Mouse (Mus musculus) forebrain, embryonic 14.5 days (tissue): ENCODE data around the gene Grk4. TPM values are rescaled to one million over a fixed set of nuclear protein-coding genes. Genes with fewer than 3 reads are reported as not detected.

Experiments used
- ATAC-seq: fragments of 200-750 bp; cut with Nextera tagmentation; 2 replicates; pipeline ENCODE4 v1.8.0; 2017; ENCODE audit warnings: mild to moderate bottlenecking, moderate library complexity
- DNase-seq: peaks from one replicate; pipeline ENCODE4 v3.0.0-alpha.2; 2015; ENCODE audit warnings: low spot score
- H3K27ac ChIP-seq: fragments of 300-500 bp; sonication (generic); 2 replicates; pipeline ENCODE4 v1.5.1; 2014; ENCODE audit warnings: low read depth, mild to moderate bottlenecking, control low read depth, low read length, moderate library complexity
- H3K27me3 ChIP-seq: fragments of 300-500 bp; sonication (generic); replicated peaks from 2 replicates; pipeline ENCODE4 v1.6.1; 2014; ENCODE audit warnings: low read length, control low read depth, mixed read lengths; ENCODE audit not compliant: control insufficient read depth, insufficient read depth
- H3K36me3 ChIP-seq: fragments of 300-500 bp; sonication (generic); 2 replicates; pipeline ENCODE4 v1.6.1; 2014; ENCODE audit warnings: low read length, control low read depth; ENCODE audit not compliant: control insufficient read depth, insufficient read depth
- H3K4me1 ChIP-seq: fragments of 300-500 bp; sonication (generic); 2 replicates; pipeline ENCODE4 v1.6.1; 2014; ENCODE audit warnings: antibody characterized with exemption, low read length, control low read depth; ENCODE audit not compliant: control insufficient read depth, insufficient read depth
- H3K4me2 ChIP-seq: fragments of 300-500 bp; sonication (generic); 2 replicates; pipeline ENCODE4 v1.6.1; 2014; ENCODE audit warnings: mild to moderate bottlenecking, control low read depth, low read length
- H3K4me3 ChIP-seq: fragments of 300-500 bp; sonication (generic); 2 replicates; pipeline ENCODE4 v1.5.1; 2014; ENCODE audit warnings: low read depth, low read length, control low read depth
- H3K9ac ChIP-seq: fragments of 300-500 bp; sonication (generic); 2 replicates; pipeline ENCODE4 v1.6.1; 2014; ENCODE audit warnings: mild to moderate bottlenecking, low read length, control low read depth, moderate library complexity
- H3K9me3 ChIP-seq: fragments of 300-500 bp; sonication (generic); replicated peaks from 2 replicates; pipeline ENCODE4 v1.6.1; 2016; ENCODE audit warnings: low read length, control low read depth, mixed read lengths; ENCODE audit not compliant: control insufficient read depth
- WGBS: fragments of 180-500 bp; shearing (Covaris S2); extraction: QIAGEN DNeasy Blood & Tissue Kit; methylation state at CpG from one replicate; pipeline ENCODE4 v1.1.7; 2014; 5-methylcytosine and 5-hydroxymethylcytosine counted together
- polyA plus RNA-seq: library from polyadenylated mRNA; unstranded; fragments of >200 nt; fragmentation: Nextera tagmentation; extraction: Ambion mirVana; gene quantifications from 2 replicates; pipeline ENCODE4 v1.2.1, GENCODE M21; 2014

The Grk4 gene
- polyA plus RNA-seq, 1 experiment from 2014 or later, result 1.2 TPM

GRCm38 (mm10) chr5:34642932-34643331, 17.2 kb upstream of the Grk4 start:
- no peak overlapping the region for H3K9ac ChIP-seq
- H3K4me2 ChIP-seq, result no peak overlapping the region
- H3K9me3 ChIP-seq, result no peaks in the 10 kb centered on the region
- peak; percentile 80 for DNase-seq
- no peak overlapping the region for H3K4me3 ChIP-seq
- no peak overlapping the region for H3K27ac ChIP-seq
- peaks cover 93% of the 10 kb centered on the region for H3K36me3 ChIP-seq
- no peaks in the 10 kb centered on the region for H3K4me1 ChIP-seq
- WGBS, result 64% methylated on average over 5 of the region's 5 CpGs
- ATAC-seq, result peak; percentile 54
- H3K27me3 ChIP-seq, result no peaks in the 10 kb centered on the region

- Histone ChIP-seq H3K4me3 (no peak overlapping the region), H3K27me3 (no peaks in the 10 kb centered on the region), H3K4me1 (no peaks in the 10 kb centered on the region), H3K36me3 (peaks cover 98% of the 10 kb centered on the region), H3K9me3 (no peaks in the 10 kb centered on the region), H3K27ac (no peak overlapping the region), H3K9ac (no peak overlapping the region), H3K4me2 (no peak overlapping the region)
- DNase-seq (peak; percentile 69), ATAC-seq (no peak; the same call in 1 of the 2 replicates)
- 37% methylated on average over 4 of the region's 4 CpGs for WGBS
Observed at GRCm38 (mm10) chr5:34647581-34647980, 12.6 kb upstream of the Grk4 start.

- Histone ChIP-seq H3K4me1 (no peaks in the 10 kb centered on the region), H3K9ac (no peak overlapping the region), H3K9me3 (no peaks in the 10 kb centered on the region), H3K4me2 (no peak overlapping the region), H3K27me3 (no peaks in the 10 kb centered on the region), H3K36me3 (peaks cover 88% of the 10 kb centered on the region), H3K4me3 (no peak overlapping the region), H3K27ac (no peak overlapping the region)
- ATAC-seq (no peak), DNase-seq (no peak)
- 92% methylated on average over 5 of the region's 5 CpGs for WGBS
Observed at GRCm38 (mm10) chr5:34652961-34653360, 7.2 kb upstream of the Grk4 start.

GRCm38 (mm10) chr5:34654881-34655280, 5.3 kb upstream of the Grk4 start:
- WGBS, result 90% methylated on average over 9 of the region's 9 CpGs
- H3K36me3 ChIP-seq, result peaks cover 69% of the 10 kb centered on the region
- no peaks in the 10 kb centered on the region for H3K27me3 ChIP-seq
- H3K27ac ChIP-seq, result no peak overlapping the region
- H3K9ac ChIP-seq, result no peak overlapping the region
- H3K4me1 ChIP-seq, result peaks cover 7% of the 10 kb centered on the region; the same call in 1 of the 2 replicates
- H3K9me3 ChIP-seq, result no peaks in the 10 kb centered on the region
- ATAC-seq (no peak), DNase-seq (no peak)
- no peak overlapping the region for H3K4me2 ChIP-seq
- no peak overlapping the region for H3K4me3 ChIP-seq

- no peak overlapping the region for H3K27ac ChIP-seq
- no peak overlapping the region for H3K9ac ChIP-seq
- DNase-seq (no peak), ATAC-seq (no peak)
- H3K27me3 ChIP-seq, result 0 out of 2 replicates have a peak, but pooled peaks cover 3% of the 10 kb centered on the region
- WGBS, result 94% methylated on average over 8 of the region's 8 CpGs
- H3K9me3 ChIP-seq, result no peaks in the 10 kb centered on the region
- peaks cover 42% of the 10 kb centered on the region for H3K36me3 ChIP-seq
- no peak overlapping the region for H3K4me2 ChIP-seq
- H3K4me1 ChIP-seq, result peaks cover 7% of the 10 kb centered on the region; the same call in 1 of the 2 replicates
- no peak overlapping the region for H3K4me3 ChIP-seq
Observed at GRCm38 (mm10) chr5:34657556-34657955, 2.6 kb upstream of the Grk4 start.

- peaks cover 14% of the 10 kb centered on the region for H3K36me3 ChIP-seq
- peak overlapping the region; percentile 66 for H3K4me3 ChIP-seq
- 0 out of 2 replicates have a peak, but pooled peaks cover 3% of the 10 kb centered on the region for H3K27me3 ChIP-seq
- no peak for DNase-seq
- under 1% methylated on average over 57 of the region's 57 CpGs for WGBS
- peaks cover 7% of the 10 kb centered on the region; the same call in 1 of the 2 replicates for H3K4me1 ChIP-seq
- ATAC-seq, result no peak
- H3K9ac ChIP-seq, result peak overlapping the region; percentile 65
- no peaks in the 10 kb centered on the region for H3K9me3 ChIP-seq
- H3K27ac ChIP-seq, result peak overlapping the region; percentile 82; the same call in 1 of the 2 replicates
- H3K4me2 ChIP-seq, result peak overlapping the region; percentile 63
Observed at GRCm38 (mm10) chr5:34660591-34661130, 482 bp downstream of the Grk4 start.

GRCm38 (mm10) chr5:34661909-34662308, 1.7 kb downstream of the Grk4 start:
- H3K9ac ChIP-seq, result no peak overlapping the region
- H3K4me2 ChIP-seq, result no peak overlapping the region
- DNase-seq (no peak), ATAC-seq (no peak)
- H3K27me3 ChIP-seq, result 0 out of 2 replicates have a peak, but pooled peaks cover 3% of the 10 kb centered on the region
- no peaks in the 10 kb centered on the region for H3K9me3 ChIP-seq
- H3K4me1 ChIP-seq, result peaks cover 7% of the 10 kb centered on the region; the same call in 1 of the 2 replicates
- 0 out of 2 replicates have a peak, but pooled peaks cover 5% of the 10 kb centered on the region for H3K36me3 ChIP-seq
- 86% methylated on average over 4 of the region's 4 CpGs for WGBS
- no peak overlapping the region for H3K27ac ChIP-seq
- H3K4me3 ChIP-seq, result no peak overlapping the region

GRCm38 (mm10) chr5:34663231-34663630, 3.1 kb downstream of the Grk4 start:
- Histone ChIP-seq H3K27me3 (0 out of 2 replicates have a peak, but pooled peaks cover 3% of the 10 kb centered on the region), H3K27ac (no peak overlapping the region), H3K4me3 (no peak overlapping the region), H3K4me1 (peaks cover 7% of the 10 kb centered on the region; the same call in 1 of the 2 replicates), H3K4me2 (no peak overlapping the region), H3K9ac (no peak overlapping the region), H3K9me3 (no peaks in the 10 kb centered on the region), H3K36me3 (no peaks in the 10 kb centered on the region)
- 95% methylated on average over 2 of the region's 2 CpGs for WGBS
- ATAC-seq (no peak), DNase-seq (no peak)

- H3K4me3 ChIP-seq, result no peak overlapping the region
- no peak for ATAC-seq
- no peaks in the 10 kb centered on the region for H3K36me3 ChIP-seq
Observed at GRCm38 (mm10) chr5:34669493-34669892, 9.3 kb downstream of the Grk4 start.

More at GRCm38 (mm10) chr5:34669493-34669892, 9.3 kb downstream of the Grk4 start:
- H3K4me1 ChIP-seq, result no peaks in the 10 kb centered on the region
- no peak overlapping the region for H3K4me2 ChIP-seq
- no peaks in the 10 kb centered on the region for H3K9me3 ChIP-seq
- 73% methylated on average over 2 of the region's 2 CpGs for WGBS
- H3K27ac ChIP-seq, result no peak overlapping the region
- H3K27me3 ChIP-seq, result no peaks in the 10 kb centered on the region
- no peak for DNase-seq
- no peak overlapping the region for H3K9ac ChIP-seq
